Mouse (Mus musculus) testis, adult 2 months (tissue): ENCODE measurements around the gene Llgl2.

Experiments used
- CTCF ChIP-seq: fragments of 200-500 bp; IDR thresholded peaks from 2 replicates; pipeline ENCODE4 v1.5.1; 2012; ENCODE audit warnings: low read depth, mild to moderate bottlenecking, inconsistent platforms, low read length, moderate library complexity; ENCODE audit not compliant: control insufficient read depth, insufficient read depth, insufficient replicate concordance
- POLR2A ChIP-seq: fragments of 200-500 bp; IDR thresholded peaks from 2 replicates; pipeline ENCODE4 v1.6.1; 2012; ENCODE audit warnings: low read depth, mild to moderate bottlenecking, inconsistent platforms, low read length, moderate library complexity; ENCODE audit not compliant: control insufficient read depth

DNA sequence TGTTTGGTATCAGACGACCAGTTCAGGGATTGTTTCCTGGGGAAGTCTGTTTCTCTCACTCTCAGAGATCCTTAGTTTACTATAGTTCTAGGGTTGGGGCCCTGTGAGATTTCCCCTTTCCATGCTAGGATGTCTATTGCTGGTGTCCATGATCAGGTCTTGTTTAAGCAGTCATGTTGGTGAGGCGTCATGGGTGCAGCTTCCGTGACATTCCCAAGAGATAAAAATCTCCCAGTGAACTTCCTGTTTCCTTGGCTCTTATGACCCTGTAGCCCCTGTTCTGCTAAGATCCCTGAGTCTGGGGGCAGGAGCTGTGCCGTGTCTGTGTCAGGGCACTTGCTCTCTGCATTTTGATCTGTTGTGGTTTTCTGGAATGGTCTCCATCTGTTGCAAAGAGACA lies 49.2 kb upstream of the Llgl2 start:
- TF ChIP-seq POLR2A (no peak), CTCF (no peak)
